Mouse (Mus musculus) brain, embryonic 14.5 days (tissue): Measurements from ENCODE around the gene Bola3.

Experiments
- CTCF ChIP-seq: fragments of 200-500 bp; IDR thresholded peaks from 2 replicates; pipeline ENCODE4 v1.5.1; 2012; ENCODE audit warnings: inconsistent platforms, mild to moderate bottlenecking, moderate library complexity, borderline replicate concordance; ENCODE audit not compliant: insufficient read depth, insufficient read length; ENCODE audit errors: extremely low read depth
- POLR2A ChIP-seq: fragments of 200-500 bp; IDR thresholded peaks from 2 replicates; pipeline ENCODE4 v1.6.1; 2012; ENCODE audit warnings: mild to moderate bottlenecking, inconsistent platforms, borderline replicate concordance; ENCODE audit not compliant: poor library complexity, insufficient read depth, insufficient read length, severe bottlenecking; ENCODE audit errors: extremely low read depth

GRCm38 (mm10) chr6:83373704-83374300 is 24.9 kb downstream of the Bola3 start:
- no peak for TF ChIP-seq CTCF
- no peak for TF ChIP-seq POLR2A
